Mouse (Mus musculus): ENCODE data around the gene Dnph1. TPM values are rescaled to one million over a fixed set of nuclear protein-coding genes. Genes with fewer than 3 reads are reported as not detected.

Dnph1 gene
- polyA plus RNA-seq, 1 experiment from 2014 or later, result 58.0 TPM

GRCm38 (mm10) chr17:46505617-46506016 lies 9.1 kb downstream of the Dnph1 start:
- Histone ChIP-seq H3K27me3 (no peaks in the 10 kb centered on the region), H3K27ac (no peak overlapping the region), H3K36me3 (0 out of 2 replicates have a peak, but pooled peaks cover under 1% of the 10 kb centered on the region), H3K9me3 (replicated peaks) (no peaks in the 10 kb centered on the region), H3K4me2 (no peak overlapping the region), H3K9ac (no peak overlapping the region), H3K4me1 (peaks cover 8% of the 10 kb centered on the region; the same call in 1 of the 2 replicates), H3K4me3 (replicated peaks) (no peak overlapping the region)
- ATAC-seq (replicated peaks; ENCODE audit: low FRiP score), result no peak
- whole genome bisulfite sequencing, result 87% methylated on average over 3 of the region's 3 CpGs

GRCm38 (mm10) chr17:46511059-46511710 lies 14.7 kb downstream of the Dnph1 start:
- Histone ChIP-seq H3K4me1 (no peaks in the 10 kb centered on the region), H3K4me2 (no peak overlapping the region), H3K9ac (no peak overlapping the region), H3K9me3 (replicated peaks) (no peaks in the 10 kb centered on the region), H3K27me3 (no peaks in the 10 kb centered on the region), H3K27ac (no peak overlapping the region), H3K36me3 (no peaks in the 10 kb centered on the region), H3K4me3 (replicated peaks) (no peak overlapping the region)
- ATAC-seq (replicated peaks; ENCODE audit: low FRiP score), result 0 out of 2 replicates have a peak, but pooled peaks have one; percentile 25
- 48% methylated on average over 11 of the region's 11 CpGs for WGBS

- H3K4me3 ChIP-seq (replicated peaks), result no peak overlapping the region
- 72% methylated on average over 2 of the region's 2 CpGs for WGBS
- H3K9me3 ChIP-seq (replicated peaks), result no peaks in the 10 kb centered on the region
- H3K9ac ChIP-seq, result no peak overlapping the region
- no peak overlapping the region for H3K27ac ChIP-seq
- H3K27me3 ChIP-seq, result no peaks in the 10 kb centered on the region
- H3K4me1 ChIP-seq, result no peaks in the 10 kb centered on the region
- H3K4me2 ChIP-seq, result no peak overlapping the region
- no peak for ATAC-seq (replicated peaks; ENCODE audit: low FRiP score)
- no peaks in the 10 kb centered on the region for H3K36me3 ChIP-seq
Observed at GRCm38 (mm10) chr17:46513329-46513728, 16.8 kb downstream of the Dnph1 start.

GRCm38 (mm10) chr17:46519971-46520370 lies 23.5 kb downstream of the Dnph1 start:
- 60% methylated on average over 10 of the region's 10 CpGs for WGBS
- Histone ChIP-seq H3K4me3 (replicated peaks) (no peak overlapping the region), H3K4me1 (0 out of 2 replicates have a peak, but pooled peaks cover 7% of the 10 kb centered on the region), H3K36me3 (no peaks in the 10 kb centered on the region), H3K27ac (no peak overlapping the region), H3K9me3 (replicated peaks) (no peaks in the 10 kb centered on the region), H3K4me2 (peak overlapping the region; percentile 40), H3K9ac (no peak overlapping the region), H3K27me3 (peaks cover 12% of the 10 kb centered on the region)
- ATAC-seq (replicated peaks; ENCODE audit: low FRiP score), result no peak

- 51% methylated on average over 25 of the region's 25 CpGs for WGBS
- peak overlapping the region; percentile 4; the same call in 1 of the 2 replicates for H3K4me3 ChIP-seq (replicated peaks)
- peaks cover 12% of the 10 kb centered on the region for H3K27me3 ChIP-seq
- no peaks in the 10 kb centered on the region for H3K9me3 ChIP-seq (replicated peaks)
- H3K4me2 ChIP-seq, result peak overlapping the region; percentile 40
- 0 out of 2 replicates have a peak, but pooled peaks cover 7% of the 10 kb centered on the region for H3K4me1 ChIP-seq
- no peak; the same call in 1 of the 2 replicates for ATAC-seq (replicated peaks; ENCODE audit: low FRiP score)
- H3K27ac ChIP-seq, result no peak overlapping the region
- no peak overlapping the region for H3K9ac ChIP-seq
- H3K36me3 ChIP-seq, result no peaks in the 10 kb centered on the region
Observed at GRCm38 (mm10) chr17:46520385-46520979, 24.0 kb downstream of the Dnph1 start.

- no peak overlapping the region for H3K4me3 ChIP-seq (replicated peaks)
- H3K9ac ChIP-seq, result no peak overlapping the region
- H3K27ac ChIP-seq, result no peak overlapping the region
- 0 out of 2 replicates have a peak, but pooled peaks cover 7% of the 10 kb centered on the region for H3K4me1 ChIP-seq
- peak overlapping the region; percentile 40; the same call in 1 of the 2 replicates for H3K4me2 ChIP-seq
- 72% methylated on average over 9 of the region's 9 CpGs for WGBS
- peaks cover 12% of the 10 kb centered on the region for H3K27me3 ChIP-seq
- no peaks in the 10 kb centered on the region for H3K36me3 ChIP-seq
- no peak for ATAC-seq (replicated peaks; ENCODE audit: low FRiP score)
- no peaks in the 10 kb centered on the region for H3K9me3 ChIP-seq (replicated peaks)
Observed at GRCm38 (mm10) chr17:46521174-46521573, 24.7 kb downstream of the Dnph1 start.

- 46% methylated on average over 24 of the region's 24 CpGs for WGBS
- H3K4me1 ChIP-seq, result 0 out of 2 replicates have a peak, but pooled peaks cover 7% of the 10 kb centered on the region
- no peak for ATAC-seq (replicated peaks; ENCODE audit: low FRiP score)
- H3K4me2 ChIP-seq, result no peak overlapping the region
- no peak overlapping the region for H3K4me3 ChIP-seq (replicated peaks)
- no peak overlapping the region for H3K9ac ChIP-seq
- H3K9me3 ChIP-seq (replicated peaks), result no peaks in the 10 kb centered on the region
- H3K27ac ChIP-seq, result no peak overlapping the region
- no peaks in the 10 kb centered on the region for H3K36me3 ChIP-seq
- peaks cover 12% of the 10 kb centered on the region for H3K27me3 ChIP-seq
Observed at GRCm38 (mm10) chr17:46521963-46522668, 25.6 kb downstream of the Dnph1 start.

- H3K4me2 ChIP-seq, result no peak overlapping the region
- H3K9ac ChIP-seq, result no peak overlapping the region
- H3K4me3 ChIP-seq (replicated peaks), result no peak overlapping the region
- H3K4me1 ChIP-seq, result 0 out of 2 replicates have a peak, but pooled peaks cover 7% of the 10 kb centered on the region
- no peak overlapping the region for H3K27ac ChIP-seq
- 84% methylated on average over 10 of the region's 10 CpGs for WGBS
- no peak for ATAC-seq (replicated peaks; ENCODE audit: low FRiP score)
- 0 out of 2 replicates have a peak, but pooled peaks cover 4% of the 10 kb centered on the region for H3K36me3 ChIP-seq
- H3K9me3 ChIP-seq (replicated peaks), result no peaks in the 10 kb centered on the region
- H3K27me3 ChIP-seq, result peaks cover 9% of the 10 kb centered on the region
Observed at GRCm38 (mm10) chr17:46525065-46525464, 28.6 kb downstream of the Dnph1 start.

GRCm38 (mm10) chr17:46525579-46526307 lies 29.2 kb downstream of the Dnph1 start:
- Histone ChIP-seq H3K4me3 (replicated peaks) (no peak overlapping the region), H3K27ac (no peak overlapping the region), H3K4me1 (0 out of 2 replicates have a peak, but pooled peaks cover 2% of the 10 kb centered on the region), H3K4me2 (no peak overlapping the region), H3K27me3 (peaks cover 9% of the 10 kb centered on the region), H3K36me3 (0 out of 2 replicates have a peak, but pooled peaks cover 4% of the 10 kb centered on the region), H3K9ac (no peak overlapping the region), H3K9me3 (replicated peaks) (no peaks in the 10 kb centered on the region)
- WGBS, result 38% methylated on average over 12 of the region's 12 CpGs
- ATAC-seq (replicated peaks; ENCODE audit: low FRiP score), result peak; percentile 50; the same call in 1 of the 2 replicates

- peaks cover 19% of the 10 kb centered on the region for H3K36me3 ChIP-seq
- no peak overlapping the region for H3K4me2 ChIP-seq
- H3K9me3 ChIP-seq (replicated peaks), result no peaks in the 10 kb centered on the region
- no peak overlapping the region for H3K9ac ChIP-seq
- no peak overlapping the region for H3K4me3 ChIP-seq (replicated peaks)
- no peak overlapping the region for H3K27ac ChIP-seq
- whole genome bisulfite sequencing, result 89% methylated on average over 12 of the region's 12 CpGs
- ATAC-seq (replicated peaks; ENCODE audit: low FRiP score), result no peak
- H3K4me1 ChIP-seq, result peaks cover 30% of the 10 kb centered on the region
- no peaks in the 10 kb centered on the region for H3K27me3 ChIP-seq
Observed at GRCm38 (mm10) chr17:46543661-46544060, 47.1 kb downstream of the Dnph1 start.

GRCm38 (mm10) chr17:46545813-46546564 lies 49.5 kb downstream of the Dnph1 start, which contains the start of gene Cul9:
TSS of gene Cul9 (minus strand) at chr17:46546388.
- Histone ChIP-seq H3K9ac (peak within 1 kb of the TSS; percentile 65), H3K9me3 (replicated peaks) (no peaks in the 10 kb centered on the region), H3K27me3 (no peaks in the 10 kb centered on the region), H3K36me3 (peaks cover 37% of the 10 kb centered on the region), H3K4me3 (replicated peaks) (peak within 1 kb of the TSS; percentile 66), H3K4me2 (peak within 1 kb of the TSS; percentile 93), H3K27ac (peak within 1 kb of the TSS; percentile 51; the same call in 1 of the 2 replicates), H3K4me1 (peaks cover 34% of the 10 kb centered on the region)
- WGBS, result 2% methylated on average over 47 of the region's 49 CpGs
- ATAC-seq (replicated peaks; ENCODE audit: low FRiP score), result peak; percentile 63
